Mouse (Mus musculus): ENCODE results near the gene Rpl36. TPM values are rescaled to one million over a fixed set of nuclear protein-coding genes. Genes with fewer than 3 reads are reported as not detected.
A peak's percentile ranks its signal among the peaks of the same experiment; 100 is the strongest.
"Not testable (repeated sequence)": the region's sequence is repeated elsewhere in the genome, so short reads cannot be mapped to it uniquely, and the experiment has no call there.

Rpl36 gene
- polyA plus RNA-seq, 1 experiment from 2014 or later = 1,574 TPM

GRCm38 (mm10) chr17:56611323-56611722, 1.9 kb upstream of the Rpl36 start:
- Histone ChIP-seq H3K27ac (peak overlapping the region; percentile 83), H3K4me1 (peaks cover 68% of the 10 kb centered on the region), H3K4me2 (peak overlapping the region; percentile 88), H3K36me3 (peaks cover 47% of the 10 kb centered on the region), H3K9me3 (replicated peaks) (no peaks in the 10 kb centered on the region), H3K27me3 (replicated peaks) (no peaks in the 10 kb centered on the region), H3K4me3 (peak overlapping the region; percentile 47; the same call in 1 of the 2 replicates), H3K9ac (no peak overlapping the region)
- ATAC-seq = no peak
- WGBS (ENCODE audit: insufficient replicate concordance) = 59% methylated on average over 2 of the region's 2 CpGs

GRCm38 (mm10) chr17:56611861-56612564, 1.2 kb upstream of the Rpl36 start:
- peak overlapping the region; percentile 88 for H3K4me2 ChIP-seq
- H3K36me3 ChIP-seq = peaks cover 47% of the 10 kb centered on the region
- H3K9me3 ChIP-seq (replicated peaks) = no peaks in the 10 kb centered on the region
- H3K9ac ChIP-seq = peak overlapping the region; percentile 42
- H3K27me3 ChIP-seq (replicated peaks) = no peaks in the 10 kb centered on the region
- H3K27ac ChIP-seq = peak overlapping the region; percentile 83
- H3K4me1 ChIP-seq = peaks cover 68% of the 10 kb centered on the region
- peak; percentile 45 for ATAC-seq
- peak overlapping the region; percentile 47 for H3K4me3 ChIP-seq
- 5% methylated on average over 14 of the region's 14 CpGs for WGBS (ENCODE audit: insufficient replicate concordance)

- Histone ChIP-seq H3K27ac (peak overlapping the region; percentile 83), H3K9ac (peak overlapping the region; percentile 42), H3K4me3 (peak overlapping the region; percentile 47; the same call in 1 of the 2 replicates), H3K4me1 (peaks cover 66% of the 10 kb centered on the region), H3K36me3 (peaks cover 47% of the 10 kb centered on the region), H3K4me2 (peak overlapping the region; percentile 88)
- H3K27me3 ChIP-seq (replicated peaks); H3K9me3 ChIP-seq (replicated peaks); ATAC-seq: not testable (repeated sequence)
- 53% methylated on average over 10 of the region's 10 CpGs for WGBS (ENCODE audit: insufficient replicate concordance)
These were observed 664 bp upstream of the Rpl36 start for GRCm38 (mm10) chr17:56612565-56612939.

DNA sequence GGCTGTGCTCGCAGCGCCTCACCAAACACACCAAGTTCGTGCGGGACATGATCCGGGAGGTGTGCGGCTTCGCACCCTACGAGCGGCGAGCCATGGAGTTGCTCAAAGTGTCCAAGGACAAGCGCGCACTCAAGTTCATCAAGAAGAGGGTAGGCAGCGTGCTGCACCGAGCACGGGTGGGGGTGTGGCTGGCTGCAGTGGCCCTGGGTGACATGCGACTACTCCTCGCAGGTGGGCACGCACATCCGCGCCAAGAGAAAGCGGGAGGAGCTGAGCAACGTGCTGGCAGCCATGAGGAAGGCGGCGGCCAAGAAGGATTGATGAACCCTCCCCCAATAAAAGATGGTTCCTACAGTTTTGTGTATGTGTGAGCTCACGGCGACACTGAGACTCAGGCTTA, 677 bp downstream of the Rpl36 start:
- H3K4me2 ChIP-seq = peak overlapping the region; percentile 88
- not testable (repeated sequence) for H3K27me3 ChIP-seq (replicated peaks); ATAC-seq; H3K9me3 ChIP-seq (replicated peaks)
- peaks cover 52% of the 10 kb centered on the region for H3K36me3 ChIP-seq
- H3K9ac ChIP-seq = peak overlapping the region; percentile 91
- peak overlapping the region; percentile 80 for H3K4me3 ChIP-seq
- H3K27ac ChIP-seq = peak overlapping the region; percentile 83
- H3K4me1 ChIP-seq = peaks cover 55% of the 10 kb centered on the region
- WGBS (ENCODE audit: insufficient replicate concordance) = under 1% methylated on average over 26 of the region's 26 CpGs

DNA sequence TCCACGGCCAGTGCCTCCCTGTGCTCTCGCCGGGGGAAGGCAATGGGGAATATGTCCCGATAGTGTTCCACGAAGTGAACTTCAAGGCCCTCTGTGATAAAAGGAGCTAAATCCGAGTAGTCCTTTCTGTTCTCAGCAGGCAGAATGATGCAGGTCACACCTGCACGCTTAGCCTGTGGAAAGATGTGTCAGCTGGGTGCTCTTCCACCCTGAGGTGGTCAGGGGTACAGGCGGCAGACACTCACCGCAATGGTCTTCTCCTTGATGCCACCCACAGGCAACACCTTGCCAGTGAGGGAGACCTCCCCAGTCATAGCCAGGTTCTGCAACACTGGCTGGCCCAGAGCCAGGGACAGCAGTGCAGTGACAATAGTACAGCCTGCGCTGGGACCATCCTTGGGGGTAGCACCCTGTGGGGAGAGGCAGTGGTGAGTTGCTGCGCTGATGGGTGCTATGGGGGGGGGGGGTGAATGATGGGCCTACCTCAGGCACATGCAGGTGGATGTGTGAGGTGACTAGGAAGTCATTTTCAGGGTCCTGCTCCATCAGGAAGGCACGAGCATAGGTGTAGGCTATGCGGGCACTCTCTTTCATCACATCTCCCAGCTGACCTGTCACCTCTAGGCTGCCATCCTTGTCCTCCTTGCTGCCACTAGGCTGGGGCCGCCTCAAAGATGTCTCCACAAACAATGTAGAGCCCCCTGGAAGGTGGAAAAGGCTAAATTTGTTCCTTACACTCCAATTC, 1.3 kb downstream of the Rpl36 start:
- H3K27ac ChIP-seq = peak overlapping the region; percentile 83
- H3K4me3 ChIP-seq = peak overlapping the region; percentile 80
- H3K4me1 ChIP-seq = peaks cover 51% of the 10 kb centered on the region
- H3K9me3 ChIP-seq (replicated peaks) = no peaks in the 10 kb centered on the region
- ATAC-seq = no peak
- H3K36me3 ChIP-seq = peaks cover 59% of the 10 kb centered on the region
- H3K27me3 ChIP-seq (replicated peaks) = no peaks in the 10 kb centered on the region
- H3K4me2 ChIP-seq = peak overlapping the region; percentile 88
- 20% methylated on average over 14 of the region's 14 CpGs for WGBS (ENCODE audit: insufficient replicate concordance)
- peak overlapping the region; percentile 91 for H3K9ac ChIP-seq

DNA sequence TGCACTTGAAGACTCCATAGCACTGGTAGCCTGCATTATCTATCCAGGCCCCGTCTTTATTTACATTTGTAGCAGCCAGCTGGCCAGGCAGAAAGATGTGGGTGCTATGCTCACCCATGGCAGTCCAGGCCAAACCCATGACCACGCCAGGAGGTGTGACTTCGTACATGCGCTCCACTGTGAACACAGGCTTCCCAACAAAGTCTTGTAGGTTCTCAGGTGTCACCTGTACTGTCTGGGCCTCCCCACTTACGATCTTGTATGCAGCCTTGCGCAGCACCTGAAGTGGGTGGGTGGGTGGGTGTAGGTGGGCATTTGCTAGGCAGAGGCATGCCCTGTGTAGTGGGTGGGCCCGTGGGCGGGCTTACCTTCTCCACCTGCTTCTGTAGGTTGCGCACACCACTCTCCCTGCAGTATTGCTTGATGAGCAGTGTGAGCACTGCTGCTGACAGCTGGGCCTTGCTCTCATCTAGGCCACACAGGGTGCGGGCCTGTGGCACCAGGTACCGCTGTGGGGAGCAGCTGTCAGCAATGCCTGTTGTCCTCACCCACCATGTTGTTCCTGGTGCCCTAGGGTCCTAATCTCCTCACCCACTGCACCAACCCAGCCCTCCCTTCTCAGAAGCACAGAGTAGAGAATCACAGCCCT, 2.0 kb downstream of the Rpl36 start:
- 75% methylated on average over 11 of the region's 11 CpGs for WGBS (ENCODE audit: insufficient replicate concordance)
- H3K4me2 ChIP-seq = peak overlapping the region; percentile 88
- peak overlapping the region; percentile 80 for H3K4me3 ChIP-seq
- H3K36me3 ChIP-seq = peaks cover 66% of the 10 kb centered on the region
- peak overlapping the region; percentile 83 for H3K27ac ChIP-seq
- no peak for ATAC-seq
- H3K9me3 ChIP-seq (replicated peaks) = no peaks in the 10 kb centered on the region
- H3K27me3 ChIP-seq (replicated peaks) = no peaks in the 10 kb centered on the region
- peak overlapping the region; percentile 91 for H3K9ac ChIP-seq
- H3K4me1 ChIP-seq = peaks cover 47% of the 10 kb centered on the region

DNA sequence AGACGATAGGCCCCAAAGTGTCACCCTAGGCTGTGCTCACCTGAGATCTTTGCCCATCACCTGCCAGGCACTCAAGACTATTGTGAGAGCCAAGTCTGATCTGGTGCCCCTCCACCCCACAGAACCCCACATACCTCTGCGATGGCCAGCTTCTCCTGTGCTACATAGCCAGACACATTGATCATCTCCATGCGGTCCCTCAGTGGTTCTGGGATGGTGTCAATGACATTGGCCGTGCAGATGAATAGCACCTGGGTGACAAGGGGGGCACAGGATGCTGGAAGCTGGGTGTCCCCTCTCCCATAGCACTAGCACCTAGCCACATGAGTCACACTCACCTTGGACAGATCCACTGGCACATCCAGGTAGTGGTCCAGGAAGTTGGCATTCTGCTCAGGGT, 2.6 kb downstream of the Rpl36 start:
- Histone ChIP-seq H3K4me3 (no peak overlapping the region), H3K27me3 (replicated peaks) (no peaks in the 10 kb centered on the region), H3K4me1 (peaks cover 42% of the 10 kb centered on the region), H3K27ac (no peak overlapping the region), H3K9ac (0 out of 2 replicates have a peak overlapping the region, but pooled peaks have one; percentile 91), H3K36me3 (peaks cover 71% of the 10 kb centered on the region), H3K9me3 (replicated peaks) (no peaks in the 10 kb centered on the region), H3K4me2 (no peak overlapping the region)
- ATAC-seq = no peak
- WGBS (ENCODE audit: insufficient replicate concordance) = 75% methylated on average over 4 of the region's 4 CpGs

- Histone ChIP-seq H3K4me2 (no peak overlapping the region), H3K4me3 (no peak overlapping the region), H3K36me3 (peaks cover 80% of the 10 kb centered on the region), H3K4me1 (peaks cover 32% of the 10 kb centered on the region), H3K9me3 (replicated peaks) (no peaks in the 10 kb centered on the region), H3K27ac (no peak overlapping the region), H3K9ac (0 out of 2 replicates have a peak overlapping the region, but pooled peaks have one; percentile 3), H3K27me3 (replicated peaks) (no peaks in the 10 kb centered on the region)
- ATAC-seq = no peak
- 86% methylated on average over 3 of the region's 3 CpGs for WGBS (ENCODE audit: insufficient replicate concordance)
These were observed 3.5 kb downstream of the Rpl36 start for GRCm38 (mm10) chr17:56616725-56617124.

DNA sequence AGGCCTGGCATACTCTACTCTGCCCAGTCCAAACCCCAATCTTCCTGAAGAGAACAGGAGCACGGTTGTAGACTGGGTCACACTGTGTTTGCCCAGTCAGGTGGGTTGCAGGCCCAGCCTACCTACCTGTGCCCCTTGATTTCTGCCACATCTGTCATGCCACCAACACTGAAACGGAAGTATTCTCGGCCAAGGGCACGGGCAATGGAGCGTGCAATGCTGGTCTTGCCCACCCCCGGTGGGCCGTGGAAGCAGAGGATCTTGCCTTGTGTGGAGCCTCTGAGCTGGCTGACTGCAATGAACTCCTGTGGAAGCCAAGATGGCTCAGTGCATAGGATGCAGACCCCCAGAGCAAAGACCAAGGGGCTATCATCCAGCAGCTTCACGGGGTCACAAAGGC, 4.4 kb downstream of the Rpl36 start:
- ATAC-seq = no peak
- H3K36me3 ChIP-seq = peaks cover 89% of the 10 kb centered on the region
- peaks cover 23% of the 10 kb centered on the region for H3K4me1 ChIP-seq
- no peak overlapping the region for H3K9ac ChIP-seq
- H3K4me3 ChIP-seq = no peak overlapping the region
- H3K4me2 ChIP-seq = no peak overlapping the region
- WGBS (ENCODE audit: insufficient replicate concordance) = 87% methylated on average over 8 of the region's 8 CpGs
- no peak overlapping the region for H3K27ac ChIP-seq
- H3K27me3 ChIP-seq (replicated peaks) = no peaks in the 10 kb centered on the region
- no peaks in the 10 kb centered on the region for H3K9me3 ChIP-seq (replicated peaks)

- Histone ChIP-seq H3K27me3 (replicated peaks) (peaks cover 11% of the 10 kb centered on the region; the same call in 1 of the 2 replicates), H3K27ac (no peak overlapping the region), H3K4me2 (peak overlapping the region; percentile 94), H3K4me1 (peaks cover 32% of the 10 kb centered on the region), H3K4me3 (peak overlapping the region; percentile 99), H3K36me3 (peaks cover 49% of the 10 kb centered on the region), H3K9ac (peak overlapping the region; percentile 91), H3K9me3 (replicated peaks) (no peaks in the 10 kb centered on the region)
- WGBS (ENCODE audit: insufficient replicate concordance) = 44% methylated on average over 3 of the region's 3 CpGs
- no peak for ATAC-seq
These were observed 12.3 kb downstream of the Rpl36 start for GRCm38 (mm10) chr17:56625495-56625894.

DNA sequence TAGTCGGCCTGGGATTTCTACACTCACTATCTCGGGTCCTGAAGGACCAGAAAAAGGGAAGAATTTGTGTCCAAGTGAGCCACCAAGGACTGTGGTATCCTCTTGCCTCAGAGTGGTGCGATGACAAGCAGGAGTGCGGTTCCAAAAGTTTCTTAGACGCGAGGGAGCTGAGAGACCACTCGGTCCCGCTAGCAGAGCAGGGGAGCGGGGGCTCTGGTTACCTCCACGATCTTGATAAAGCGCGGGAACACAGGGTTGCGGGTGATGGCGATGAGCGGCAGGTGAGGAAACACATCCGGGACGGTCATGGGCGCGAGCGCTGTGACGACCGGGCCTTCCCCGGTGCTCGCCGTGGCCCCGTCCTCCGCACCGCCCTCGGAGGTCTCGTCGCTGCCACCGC, 13.0 kb downstream of the Rpl36 start:
- WGBS (ENCODE audit: insufficient replicate concordance) = under 1% methylated on average over 32 of the region's 32 CpGs
- no peak; the same call in 1 of the 2 replicates for ATAC-seq
- H3K9ac ChIP-seq = peak overlapping the region; percentile 91
- H3K9me3 ChIP-seq (replicated peaks) = no peaks in the 10 kb centered on the region
- peak overlapping the region; percentile 99 for H3K4me3 ChIP-seq
- H3K27me3 ChIP-seq (replicated peaks) = peaks cover 11% of the 10 kb centered on the region; the same call in 1 of the 2 replicates
- H3K27ac ChIP-seq = peak overlapping the region; percentile 78
- H3K4me2 ChIP-seq = peak overlapping the region; percentile 94
- H3K36me3 ChIP-seq = peaks cover 41% of the 10 kb centered on the region
- H3K4me1 ChIP-seq = peaks cover 32% of the 10 kb centered on the region
